Mouse (Mus musculus) heart, embryonic 11.5 days (tissue): ENCODE measurements around the gene Bcas3. TPM values are rescaled to one million over a fixed set of nuclear protein-coding genes. Genes with fewer than 3 reads are reported as not detected.

Source experiments
- ATAC-seq: fragments of 200-750 bp; cut with Nextera tagmentation; replicated peaks from 2 replicates; pipeline ENCODE4 v1.8.0; 2017; ENCODE audit warnings: moderate library complexity; ENCODE audit not compliant: insufficient number of reproducible peaks, low FRiP score, low TSS enrichment
- H3K27ac ChIP-seq: fragments of 300-500 bp; sonication (generic); 2 replicates; pipeline ENCODE4 v1.5.1; 2014; ENCODE audit warnings: mild to moderate bottlenecking, low read depth, low read length
- H3K27me3 ChIP-seq: fragments of 300-500 bp; sonication (generic); 2 replicates; pipeline ENCODE4 v1.6.1; 2014; ENCODE audit warnings: mild to moderate bottlenecking, low read length, mixed read lengths; ENCODE audit not compliant: control insufficient read depth, insufficient read depth
- H3K36me3 ChIP-seq: fragments of 300-500 bp; sonication (generic); 2 replicates; pipeline ENCODE4 v1.6.1; 2014; ENCODE audit warnings: mild to moderate bottlenecking, low read length, moderate library complexity, mixed read lengths; ENCODE audit not compliant: control insufficient read depth, insufficient read depth
- H3K4me1 ChIP-seq: fragments of 300-500 bp; sonication (generic); 2 replicates; pipeline ENCODE4 v1.6.1; 2014; ENCODE audit warnings: low read length; ENCODE audit not compliant: control insufficient read depth, insufficient read depth
- H3K4me2 ChIP-seq: fragments of 300-500 bp; sonication (generic); 2 replicates; pipeline ENCODE4 v1.6.1; 2014; ENCODE audit warnings: mild to moderate bottlenecking, moderate library complexity
- H3K4me3 ChIP-seq: fragments of 300-500 bp; sonication (generic); 2 replicates; pipeline ENCODE4 v1.5.1; 2014; ENCODE audit warnings: low read depth, low read length
- H3K9ac ChIP-seq: fragments of 300-500 bp; sonication (generic); 2 replicates; pipeline ENCODE4 v1.6.1; 2014; ENCODE audit warnings: mild to moderate bottlenecking, low read depth, low read length, moderate library complexity
- H3K9me3 ChIP-seq: fragments of 300-500 bp; sonication (generic); replicated peaks from 2 replicates; pipeline ENCODE4 v1.6.1; 2016; ENCODE audit warnings: low read length; ENCODE audit not compliant: control insufficient read depth
- WGBS: fragments of 180-500 bp; shearing (Covaris S2); extraction: QIAGEN DNeasy Blood & Tissue Kit; methylation state at CpG from one replicate; pipeline ENCODE4 v1.1.7; 2014; ENCODE audit not compliant: insufficient replicate concordance; 5-methylcytosine and 5-hydroxymethylcytosine counted together
- polyA plus RNA-seq: library from polyadenylated mRNA; unstranded; fragments of >200 nt; fragmentation: Nextera tagmentation; extraction: Ambion mirVana; gene quantifications from 2 replicates; pipeline ENCODE4 v1.2.1, GENCODE M21; 2014

The Bcas3 gene
- polyA plus RNA-seq, 1 experiment from 2014 or later: 22.8 TPM

DNA sequence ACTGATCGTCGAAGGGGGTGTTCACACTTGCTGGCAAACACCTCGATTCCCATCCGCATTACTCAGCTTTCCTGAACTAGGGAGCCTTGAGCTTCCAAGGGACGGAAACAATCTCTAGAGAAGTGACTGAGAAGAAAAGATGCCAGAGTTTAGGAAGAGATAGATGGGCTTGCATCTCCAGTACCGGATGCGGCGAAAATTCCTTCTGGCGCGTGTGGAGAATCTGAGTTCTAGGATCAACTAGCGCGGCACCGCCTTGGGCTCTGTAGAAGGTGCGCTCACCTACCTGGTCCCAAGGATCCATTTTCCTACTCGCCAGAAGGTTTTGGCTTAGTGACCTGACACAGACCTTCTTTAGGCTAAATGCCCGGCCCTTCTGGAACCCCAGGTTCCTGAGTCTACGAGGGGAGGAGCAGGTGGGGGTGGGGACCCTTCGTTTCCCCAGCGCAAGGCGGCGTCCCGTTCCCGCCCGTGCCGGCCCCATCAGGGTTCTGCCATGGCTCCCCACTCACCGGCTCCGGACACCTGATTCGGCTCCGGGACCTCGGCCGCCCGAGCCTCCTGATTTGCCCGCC, 478.8 kb downstream of the Bcas3 start:
- ATAC-seq: no peak
- peak overlapping the region; percentile 93 for H3K4me2 ChIP-seq
- H3K4me3 ChIP-seq: peak overlapping the region; percentile 69
- H3K9me3 ChIP-seq: no peaks in the 10 kb centered on the region
- H3K27me3 ChIP-seq: peaks cover 79% of the 10 kb centered on the region
- H3K36me3 ChIP-seq: no peaks in the 10 kb centered on the region
- peak overlapping the region; percentile 68 for H3K9ac ChIP-seq
- 1% methylated on average over 33 of the region's 33 CpGs for WGBS
- H3K4me1 ChIP-seq: peaks cover 39% of the 10 kb centered on the region
- peak overlapping the region; percentile 76 for H3K27ac ChIP-seq

DNA sequence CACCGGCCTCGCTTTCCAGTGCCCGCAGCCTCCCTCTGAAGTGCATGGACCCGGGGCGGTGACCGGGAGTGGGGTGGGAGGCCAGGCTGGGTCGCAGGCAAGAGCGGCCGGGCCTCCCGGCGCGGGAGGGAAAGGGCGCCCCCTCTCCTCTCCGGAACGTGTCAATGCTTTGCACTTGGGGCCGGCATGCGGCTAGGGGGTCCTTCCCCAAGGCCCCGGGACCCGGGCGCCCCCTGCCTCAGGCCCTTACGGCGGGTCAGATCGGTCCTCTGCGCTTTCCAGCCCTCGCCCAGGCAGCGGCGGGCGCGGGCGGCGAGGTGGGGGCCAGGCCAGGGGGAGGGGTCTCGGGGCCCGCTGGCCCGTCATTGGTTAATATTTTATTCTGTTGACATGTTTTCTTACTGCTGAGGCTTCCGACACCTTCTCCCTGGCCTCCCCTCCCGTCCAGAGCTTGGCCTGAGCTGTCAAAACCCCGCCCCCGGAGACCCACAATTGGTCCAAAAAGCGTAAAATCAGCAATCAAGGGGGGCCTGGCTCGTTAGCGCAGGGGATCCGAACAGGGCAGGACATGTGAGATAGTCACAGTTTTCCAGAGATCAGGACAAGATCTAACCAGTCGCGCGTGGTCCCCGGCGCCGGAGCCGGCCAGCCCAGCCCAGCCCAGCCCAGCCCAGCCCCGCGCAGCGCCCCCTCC, 479.4 kb downstream of the Bcas3 start, which contains the start of gene Tbx2:
TSS of gene Tbx2 (plus strand) at position 321 of the 694 bp plus-strand sequence.
- WGBS: under 1% methylated on average over 49 of the region's 52 CpGs
- H3K9ac ChIP-seq: peak within 1 kb of the TSS; percentile 68
- peak; percentile 60 for ATAC-seq

DNA sequence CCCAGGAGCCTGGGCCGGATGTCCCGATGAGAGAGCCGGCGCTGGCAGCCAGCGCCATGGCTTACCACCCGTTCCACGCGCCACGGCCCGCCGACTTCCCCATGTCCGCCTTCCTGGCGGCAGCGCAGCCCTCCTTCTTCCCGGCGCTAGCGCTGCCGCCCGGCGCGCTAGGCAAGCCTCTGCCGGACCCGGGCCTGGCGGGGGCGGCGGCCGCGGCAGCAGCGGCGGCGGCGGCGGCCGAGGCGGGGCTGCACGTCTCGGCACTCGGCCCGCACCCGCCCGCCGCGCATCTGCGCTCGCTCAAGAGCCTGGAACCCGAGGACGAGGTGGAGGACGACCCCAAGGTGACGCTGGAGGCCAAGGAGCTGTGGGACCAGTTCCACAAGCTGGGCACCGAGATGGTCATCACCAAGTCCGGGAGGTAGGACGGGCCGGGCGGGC, 480.1 kb downstream of the Bcas3 start:
- ATAC-seq: no peak
- Histone ChIP-seq H3K9ac (peak overlapping the region; percentile 65), H3K4me3 (peak overlapping the region; percentile 69), H3K4me2 (peak overlapping the region; percentile 93), H3K36me3 (no peaks in the 10 kb centered on the region), H3K4me1 (peaks cover 40% of the 10 kb centered on the region), H3K9me3 (no peaks in the 10 kb centered on the region), H3K27me3 (peaks cover 89% of the 10 kb centered on the region), H3K27ac (peak overlapping the region; percentile 79)
- 0% methylated on average over 36 of the region's 54 CpGs for WGBS

More for the DNA sequence above, 479.4 kb downstream of the Bcas3 start, which contains the start of gene Tbx2:
- H3K27me3 ChIP-seq: peaks cover 82% of the 10 kb centered on the region
- peak within 1 kb of the TSS; percentile 93 for H3K4me2 ChIP-seq
- peak within 1 kb of the TSS; percentile 69 for H3K4me3 ChIP-seq
- H3K27ac ChIP-seq: peak within 1 kb of the TSS; percentile 79
- no peaks in the 10 kb centered on the region for H3K36me3 ChIP-seq
- no peaks in the 10 kb centered on the region for H3K9me3 ChIP-seq
- peaks cover 39% of the 10 kb centered on the region for H3K4me1 ChIP-seq

DNA sequence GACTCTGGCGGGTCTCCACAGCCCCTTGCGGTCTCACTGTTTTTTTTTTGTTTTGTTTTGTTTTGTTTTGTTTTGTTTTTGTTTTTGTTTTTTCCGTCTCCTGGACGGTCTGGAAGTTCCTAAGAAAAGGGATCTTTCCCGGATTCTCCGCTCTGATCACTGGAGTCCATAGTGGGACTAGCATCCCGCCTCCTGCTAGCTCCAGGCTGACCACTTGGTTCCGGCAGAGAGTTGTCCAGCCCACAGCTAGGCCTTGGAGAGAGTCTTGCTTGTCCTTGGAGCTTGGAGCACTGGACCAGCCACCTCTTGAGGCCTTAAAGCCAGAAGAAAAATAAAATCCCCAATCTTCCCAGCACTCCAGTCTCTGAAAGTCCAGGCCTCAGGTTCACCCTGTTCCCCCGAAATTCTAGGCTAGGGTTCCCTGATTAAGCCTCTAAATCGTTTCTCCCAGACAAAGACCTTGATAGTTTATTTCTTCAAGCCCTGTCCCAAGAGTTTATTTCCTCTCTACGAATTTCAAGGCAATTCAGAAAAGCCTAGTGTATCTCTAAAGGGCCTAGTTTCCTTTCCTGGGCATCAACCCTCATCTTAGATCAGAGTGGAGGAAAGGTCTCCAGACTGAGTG, 480.9 kb downstream of the Bcas3 start:
- peaks cover 90% of the 10 kb centered on the region for H3K27me3 ChIP-seq
- H3K9me3 ChIP-seq: no peaks in the 10 kb centered on the region
- 7% methylated on average over 11 of the region's 11 CpGs for WGBS
- H3K4me2 ChIP-seq: peak overlapping the region; percentile 93
- H3K4me3 ChIP-seq: peak overlapping the region; percentile 69
- peak overlapping the region; percentile 79 for H3K27ac ChIP-seq
- peak overlapping the region; percentile 65 for H3K9ac ChIP-seq
- no peaks in the 10 kb centered on the region for H3K36me3 ChIP-seq
- peaks cover 39% of the 10 kb centered on the region for H3K4me1 ChIP-seq
- no peak for ATAC-seq

DNA sequence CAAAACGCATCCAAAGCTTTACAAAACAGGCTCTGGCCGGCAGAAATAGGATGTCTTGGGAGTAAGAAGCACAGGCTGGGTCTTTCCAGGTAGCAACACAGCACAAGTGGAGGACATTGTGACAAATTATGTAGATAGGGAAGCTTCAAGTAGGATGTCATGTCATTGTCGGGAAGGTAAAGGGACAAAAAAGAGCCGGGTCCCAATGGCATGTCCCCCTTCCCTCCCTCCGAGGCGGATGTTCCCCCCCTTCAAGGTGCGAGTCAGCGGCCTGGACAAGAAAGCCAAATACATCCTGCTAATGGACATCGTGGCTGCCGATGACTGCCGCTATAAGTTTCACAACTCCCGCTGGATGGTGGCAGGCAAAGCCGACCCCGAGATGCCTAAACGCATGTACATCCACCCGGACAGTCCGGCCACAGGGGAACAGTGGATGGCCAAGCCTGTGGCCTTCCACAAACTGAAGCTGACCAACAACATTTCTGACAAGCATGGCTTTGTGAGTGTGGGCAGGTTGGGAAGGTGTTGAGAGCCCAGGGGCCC, 481.5 kb downstream of the Bcas3 start:
- Histone ChIP-seq H3K4me1 (peaks cover 37% of the 10 kb centered on the region), H3K4me2 (peak overlapping the region; percentile 93), H3K27ac (peak overlapping the region; percentile 11; the same call in 1 of the 2 replicates), H3K4me3 (peak overlapping the region; percentile 69), H3K9ac (peak overlapping the region; percentile 65), H3K27me3 (peaks cover 92% of the 10 kb centered on the region), H3K9me3 (no peaks in the 10 kb centered on the region), H3K36me3 (no peaks in the 10 kb centered on the region)
- no peak for ATAC-seq
- 9% methylated on average over 17 of the region's 17 CpGs for WGBS

DNA sequence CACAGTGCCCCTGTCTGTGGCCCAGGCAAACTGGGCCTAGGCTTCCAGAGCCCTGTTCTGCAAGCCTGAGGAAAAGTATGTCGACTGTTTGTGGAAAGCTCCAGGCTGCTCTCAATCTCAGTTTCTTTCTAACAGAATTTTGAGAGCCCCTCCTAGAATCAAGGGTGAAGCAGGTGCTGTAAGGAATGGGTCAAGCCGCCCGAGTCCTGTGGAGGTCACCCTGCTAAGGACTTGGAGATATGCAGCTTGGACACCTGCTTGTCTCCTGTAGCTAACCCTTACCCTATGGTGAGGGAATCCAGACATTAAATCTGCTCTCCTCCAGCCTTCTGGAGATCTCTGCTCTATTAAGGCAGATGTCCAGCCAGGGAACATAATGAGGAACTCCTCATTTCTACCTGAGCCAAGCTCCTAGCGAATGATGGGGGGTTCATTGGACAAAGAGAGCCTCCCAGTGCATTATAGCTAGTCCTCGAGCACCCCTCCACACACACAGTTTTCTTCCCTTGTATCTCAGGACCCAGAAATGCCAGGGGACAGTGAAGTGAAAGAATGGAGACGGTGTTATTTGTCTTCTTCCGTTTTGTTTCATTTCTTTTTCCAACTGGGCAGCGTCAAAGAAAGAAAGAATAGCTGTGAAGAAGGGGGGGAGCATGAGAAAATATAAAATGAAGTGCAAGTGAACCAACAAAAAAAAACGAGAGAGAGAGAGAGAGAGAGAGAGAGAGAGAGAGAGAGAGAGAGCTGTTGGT, 482.2 kb downstream of the Bcas3 start:
- Histone ChIP-seq H3K9ac (peak overlapping the region; percentile 65), H3K4me1 (peaks cover 33% of the 10 kb centered on the region), H3K27ac (0 out of 2 replicates have a peak overlapping the region, but pooled peaks have one; percentile 11), H3K4me2 (peak overlapping the region; percentile 93), H3K36me3 (no peaks in the 10 kb centered on the region), H3K4me3 (peak overlapping the region; percentile 69), H3K27me3 (peaks cover 92% of the 10 kb centered on the region), H3K9me3 (no peaks in the 10 kb centered on the region)
- WGBS: 14% methylated on average over 9 of the region's 9 CpGs
- no peak for ATAC-seq

DNA sequence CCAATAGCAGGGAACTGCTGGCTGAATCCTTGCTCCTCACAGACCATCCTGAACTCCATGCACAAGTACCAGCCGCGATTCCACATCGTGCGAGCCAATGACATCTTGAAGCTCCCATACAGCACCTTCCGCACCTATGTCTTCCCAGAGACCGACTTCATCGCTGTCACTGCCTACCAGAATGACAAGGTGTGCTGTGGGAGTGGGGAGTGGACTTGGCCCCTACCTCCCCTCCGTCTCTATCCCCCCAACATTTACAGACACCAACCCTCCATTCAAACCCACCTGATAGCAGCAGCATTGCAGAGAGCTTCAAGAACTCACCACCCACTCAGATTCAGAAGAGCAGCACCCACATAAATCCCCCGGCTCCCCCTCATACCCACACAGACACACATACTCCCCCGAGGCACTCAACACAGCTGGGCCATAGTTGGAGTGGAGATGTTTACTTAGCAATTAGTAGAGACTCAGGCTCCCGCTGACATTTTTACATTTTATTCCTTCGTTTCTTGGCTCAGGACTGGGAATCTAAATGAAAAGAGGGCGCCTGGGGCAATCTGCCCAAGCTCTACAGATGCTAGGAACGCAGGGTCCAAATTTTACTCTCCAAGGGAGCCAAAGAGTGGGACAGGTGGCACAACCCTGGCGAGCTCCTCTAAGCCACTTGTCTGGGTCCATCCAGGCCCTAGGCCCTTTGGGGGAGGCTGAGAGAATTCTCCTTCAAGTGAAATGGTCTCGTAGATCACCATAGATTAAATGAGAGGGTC, 483.0 kb downstream of the Bcas3 start:
- Histone ChIP-seq H3K4me2 (peak overlapping the region; percentile 93), H3K27ac (peak overlapping the region; percentile 17; the same call in 1 of the 2 replicates), H3K27me3 (peaks cover 93% of the 10 kb centered on the region), H3K9me3 (no peaks in the 10 kb centered on the region), H3K9ac (peak overlapping the region; percentile 55), H3K4me3 (peak overlapping the region; percentile 69), H3K4me1 (peaks cover 36% of the 10 kb centered on the region), H3K36me3 (no peaks in the 10 kb centered on the region)
- WGBS: 21% methylated on average over 16 of the region's 16 CpGs
- no peak for ATAC-seq
